Comparison of ENCODE assay signal across 26 mouse cellular contexts in genomic region chr5:31288655-31289054, GRCm38 (mm10). TPM values are rescaled to one million over a fixed set of nuclear protein-coding genes. Genes with fewer than 3 reads are reported as not detected.
A peak's percentile ranks its signal among the peaks of the same experiment; 100 is the strongest.
DNase-seq lines count a peak whose midpoint lies in the region; TF ChIP-seq lines count a peak whose summit lies in the region.
"Had no signal": no experiment of that assay in that cellular context is flagged by ENCODE, and none has a peak within 500 bp of the region (broad histone marks: within the 10 kb centered on the region; RNA-seq: fewer than 3 reads in every experiment).

No protein-coding gene starts in this region.

- DNase-seq in gastrocnemius, postnatal 14 days: peak; percentile 20
- DNase-seq in gastrocnemius, adult 18-20 months (ENCODE audit: low spot score): no peak
- no peak for DNase-seq in spleen, adult 2 months (ENCODE audit: low read depth in 1 of 2, low spot score in 2 of 2)
- no peak for DNase-seq in spleen, postnatal 36 days (ENCODE audit: low spot score in 2 of 2)
- no peak for DNase-seq in kidney, postnatal 36 days
- no peak for DNase-seq in yolk sac, embryonic 10.5 days (ENCODE audit: low spot score)
- DNase-seq: cerebellum, adult 11-12 months; cerebellum, postnatal 36 days; kidney, adult 11 months; lung, postnatal 4 days; spleen, adult 18-20 months; thymus, adult 2 months had no signal

- no peak for TF ChIP-seq CTCF in spleen, adult 2 months (IDR thresholded peaks at IDR 0.05; ENCODE audit: extremely low read depth, insufficient read depth, insufficient read length, insufficient replicate concordance)

- 38% methylated on average over 3 of the region's 3 CpGs for WGBS in spleen, adult 2 months

- no peak overlapping the region for H3K4me3 ChIP-seq in spleen, adult 2 months (ENCODE audit: extremely low read depth, insufficient read depth, insufficient read length)
- no peak overlapping the region for H3K4me3 ChIP-seq in brown adipose tissue, adult 24 weeks (ENCODE audit: insufficient read depth, low read depth, low read length)
- H3K4me3 ChIP-seq: forebrain, embryonic 12.5 days; heart, embryonic 13.5 days; hindbrain, embryonic 15.5 days; lung, embryonic 15.5 days; midbrain, embryonic 13.5 days had no signal

- H3K27ac ChIP-seq in spleen, adult 2 months (ENCODE audit: insufficient read depth, low read length): peak overlapping the region; percentile 94
- peak overlapping the region; percentile 58; the same call in 1 of the 2 replicates for H3K27ac ChIP-seq in brown adipose tissue, adult 24 weeks (replicated peaks; ENCODE audit: low read depth, low read length)
- H3K27ac ChIP-seq: forebrain, embryonic 12.5 days; heart, embryonic 13.5 days; hindbrain, embryonic 15.5 days; kidney, postnatal 0 days; liver, embryonic 14.5 days; lung, embryonic 15.5 days; midbrain, embryonic 13.5 days had no signal

- no peaks in the 10 kb centered on the region for H3K27me3 ChIP-seq in spleen, adult 2 months (ENCODE audit: control insufficient read depth, insufficient read depth, low read length)
- H3K27me3 ChIP-seq: forebrain, embryonic 12.5 days; heart, embryonic 13.5 days; hindbrain, embryonic 15.5 days; lung, embryonic 15.5 days; midbrain, embryonic 13.5 days had no signal

- peaks cover 18% of the 10 kb centered on the region; the same call in 1 of the 2 replicates for H3K4me1 ChIP-seq in spleen, adult 2 months (ENCODE audit: control insufficient read depth, insufficient read depth, insufficient read length)
- peaks cover 2% of the 10 kb centered on the region; the same call in 1 of the 2 replicates for H3K4me1 ChIP-seq in brown adipose tissue, adult 24 weeks (ENCODE audit: control insufficient read depth, insufficient read depth, insufficient read length, low read length)

- intact Hi-C loops in gastrocnemius, postnatal 14 days (cut with DNase I; ENCODE audit: low total_unique reads): no loop called here

- H3K36me3 ChIP-seq in spleen, adult 2 months (ENCODE audit: control insufficient read depth, insufficient read depth, low read length): peaks cover 4% of the 10 kb centered on the region; the same call in 1 of the 2 replicates

- TF ChIP-seq POLR2A in spleen, adult 2 months (IDR thresholded peaks at IDR 0.05; ENCODE audit: low read depth, low read length): no peak

RNA-seq across cellular contexts. Expression of gene Ift172, which starts 2.3 kb away (rescaled TPM):
- 10 to 100 TPM; 19.6 to 21.2 TPM for total RNA-seq in gastrocnemius, postnatal 14 days (2021)
- 10 to 100 TPM; 26.2 to 26.9 TPM for total RNA-seq in gastrocnemius, adult 18-20 months (2021)
- 17.0 and 18.4 TPM in 2 replicates for polyA plus RNA-seq in spleen, adult 2 months (2012; rRNA removed)
- polyA plus RNA-seq in brown adipose tissue, adult 24 weeks (2012; ENCODE audit: insufficient read depth, insufficient read length, missing spikeins): 28.9 and 34.5 TPM in 2 replicates

RNA-seq across cellular contexts. Expression of gene Fndc4, which starts 7.2 kb away (rescaled TPM):
- 1 to 10 TPM; 3.5 to 4.9 TPM for total RNA-seq in gastrocnemius, postnatal 14 days (2021)
- 1 to 10 TPM; 1.5 to 1.6 TPM for total RNA-seq in gastrocnemius, adult 18-20 months (2021)
- polyA plus RNA-seq in spleen, adult 2 months (2012; rRNA removed): 3.6 and 4.9 TPM in 2 replicates
- 3.6 and 3.7 TPM in 2 replicates for polyA plus RNA-seq in brown adipose tissue, adult 24 weeks (2012; ENCODE audit: insufficient read depth, insufficient read length, missing spikeins)
- total RNA-seq: MEL had no signal

RNA-seq across cellular contexts. Expression of gene Gckr, which starts 8.6 kb away (rescaled TPM):
- not detected for total RNA-seq in gastrocnemius, postnatal 14 days (2021)
- not detected for total RNA-seq in gastrocnemius, adult 18-20 months (2021)
- polyA plus RNA-seq in spleen, adult 2 months (2012; rRNA removed): 0.08 TPM in 1 of 2 replicates, not detected in the other
- polyA plus RNA-seq in brown adipose tissue, adult 24 weeks (2012; ENCODE audit: insufficient read depth, insufficient read length, missing spikeins): 0.99 TPM in 1 of 2 replicates, not detected in the other
- total RNA-seq: heart, postnatal 25 days; layer of hippocampus, adult 18-20 months; left cerebral cortex, postnatal 25 days had no signal
- polyA plus RNA-seq: forebrain, embryonic 12.5 days; kidney, postnatal 0 days had no signal

RNA-seq across cellular contexts. Expression of gene Krtcap3, which starts 37.2 kb away (rescaled TPM):
- 1 to 10 TPM in 1 of 2 experiments, under 1 TPM in 1; 0.47 to 1.9 TPM for total RNA-seq in gastrocnemius, postnatal 14 days (2021)
- 1 to 10 TPM; 1.9 to 2.1 TPM for total RNA-seq in gastrocnemius, adult 18-20 months (2021)
- polyA plus RNA-seq in spleen, adult 2 months (2012; rRNA removed): 25.0 and 37.0 TPM in 2 replicates
- polyA plus RNA-seq in brown adipose tissue, adult 24 weeks (2012; ENCODE audit: insufficient read depth, insufficient read length, missing spikeins): 2.0 TPM in 1 of 2 replicates, not detected in the other

RNA-seq across cellular contexts. Expression of gene Gm9970, which starts 47.6 kb away (rescaled TPM):
- total RNA-seq in gastrocnemius, postnatal 14 days (2021): not detected
- not detected for total RNA-seq in gastrocnemius, adult 18-20 months (2021)
- 0.27 and 0.29 TPM in 2 replicates for polyA plus RNA-seq in spleen, adult 2 months (2012; rRNA removed)
- not detected in 2 replicates for polyA plus RNA-seq in brown adipose tissue, adult 24 weeks (2012; ENCODE audit: insufficient read depth, insufficient read length, missing spikeins)
- total RNA-seq: heart, postnatal 25 days; layer of hippocampus, adult 18-20 months; left cerebral cortex, postnatal 25 days; MEL had no signal
- polyA plus RNA-seq: brain, embryonic 14.5 days; limb, embryonic 14.5 days had no signal
